Mouse (Mus musculus): ENCODE measurements around the gene Naif1. TPM values are rescaled to one million over a fixed set of nuclear protein-coding genes. Genes with fewer than 3 reads are reported as not detected.
A peak's percentile ranks its signal among the peaks of the same experiment; 100 is the strongest.

Gene Naif1
- polyA plus RNA-seq, 1 experiment, result 4.4 TPM

DNA sequence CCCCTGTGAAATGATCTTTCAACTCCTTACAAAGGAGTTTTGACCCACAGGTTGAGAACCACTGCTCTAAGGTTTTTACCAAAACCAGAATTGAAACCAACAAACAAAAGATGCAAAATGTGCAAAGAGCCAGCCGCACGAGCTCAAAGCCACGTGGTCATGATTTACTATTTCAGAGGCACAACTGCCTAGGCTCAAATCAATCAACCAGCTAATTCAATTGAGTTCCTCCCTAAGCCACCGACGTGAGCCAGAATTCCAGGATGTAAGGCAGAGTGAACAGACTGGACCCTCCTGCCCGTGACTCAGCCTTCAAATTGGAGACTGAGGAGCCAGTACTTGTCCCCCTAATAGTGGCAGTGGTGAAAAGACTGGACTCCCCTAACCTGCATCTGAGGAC lies 11.1 kb upstream of the Naif1 start:
- Histone ChIP-seq H3K4me3 (ENCODE audit: low read depth, low read length) (no peak overlapping the region), H3K4me1 (ENCODE audit: control insufficient read depth, insufficient read depth, insufficient read length, low read length) (peaks cover 36% of the 10 kb centered on the region; the same call in 1 of the 2 replicates), H3K27ac (ENCODE audit: insufficient read depth, low read depth, low read length) (peak overlapping the region; percentile 28; the same call in 1 of the 2 replicates), H3K27me3 (ENCODE audit: control insufficient read depth, insufficient read depth, low read length) (no peaks in the 10 kb centered on the region), H3K36me3 (ENCODE audit: control insufficient read depth, insufficient read depth, low read length) (no peaks in the 10 kb centered on the region; the same call in none of the 2 replicates)
- 26% methylated on average over 6 of the region's 6 CpGs for WGBS
- TF ChIP-seq CTCF (IDR thresholded peaks at IDR 0.05; ENCODE audit: extremely low read depth, insufficient read length, insufficient replicate concordance, low read depth, low read length), result no peak
- TF ChIP-seq POLR2A (IDR thresholded peaks at IDR 0.05; ENCODE audit: low read depth, low read length), result no peak

DNA sequence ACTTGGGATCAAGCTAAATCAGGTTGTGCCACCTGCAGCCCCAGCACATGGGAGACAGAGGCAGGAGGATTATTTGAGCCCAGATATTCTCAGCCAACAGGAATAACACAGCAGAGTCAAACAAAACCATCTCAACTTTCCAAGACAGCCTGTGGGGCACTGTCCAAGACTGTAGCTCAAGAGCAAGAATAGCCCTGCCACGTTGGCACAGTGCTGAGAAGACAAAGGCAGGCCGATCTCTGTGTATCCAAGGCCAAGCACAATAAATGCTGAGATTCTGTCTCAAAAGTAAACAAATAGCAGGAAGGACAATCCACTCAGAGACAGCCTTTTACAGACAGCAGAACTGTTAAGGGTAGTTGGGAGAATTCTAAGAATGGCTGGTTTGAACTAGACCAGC lies 10.1 kb upstream of the Naif1 start:
- Histone ChIP-seq H3K27me3 (ENCODE audit: control insufficient read depth, insufficient read depth, low read length) (no peaks in the 10 kb centered on the region), H3K36me3 (ENCODE audit: control insufficient read depth, insufficient read depth, low read length) (peaks cover 6% of the 10 kb centered on the region), H3K4me3 (ENCODE audit: low read depth, low read length) (no peak overlapping the region), H3K4me1 (ENCODE audit: control insufficient read depth, insufficient read depth, insufficient read length, low read length) (peaks cover 36% of the 10 kb centered on the region; the same call in 1 of the 2 replicates), H3K27ac (ENCODE audit: insufficient read depth, low read depth, low read length) (peak overlapping the region; percentile 83)
- TF ChIP-seq POLR2A (IDR thresholded peaks at IDR 0.05; ENCODE audit: low read depth, low read length) (no peak), CTCF (IDR thresholded peaks at IDR 0.05; ENCODE audit: extremely low read depth, insufficient read length, insufficient replicate concordance, low read depth, low read length) (no peak)
- 11% methylated on average over 2 of the region's 2 CpGs for WGBS

DNA sequence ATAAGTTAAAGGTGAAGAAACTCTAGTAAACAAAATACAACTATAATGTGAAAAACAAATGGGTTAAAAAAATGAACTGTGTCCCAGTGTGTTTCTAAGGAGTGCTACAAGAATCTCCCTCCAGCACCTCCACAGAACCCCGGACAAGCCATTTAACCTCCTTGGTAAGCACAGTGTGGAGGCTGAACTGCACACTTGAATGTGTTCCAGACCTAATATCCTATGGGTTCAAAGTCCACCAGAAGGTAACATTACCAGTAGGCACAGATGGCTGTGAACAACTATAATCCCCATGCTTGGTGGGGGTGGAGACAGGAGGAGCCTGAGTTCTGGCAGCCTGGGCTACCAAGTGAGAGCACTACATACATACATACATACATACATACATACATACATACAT lies 9.6 kb upstream of the Naif1 start:
- Histone ChIP-seq H3K4me3 (ENCODE audit: low read depth, low read length) (no peak overlapping the region), H3K27ac (ENCODE audit: insufficient read depth, low read depth, low read length) (peak overlapping the region; percentile 68), H3K27me3 (ENCODE audit: control insufficient read depth, insufficient read depth, low read length) (no peaks in the 10 kb centered on the region), H3K36me3 (ENCODE audit: control insufficient read depth, insufficient read depth, low read length) (peaks cover 9% of the 10 kb centered on the region), H3K4me1 (ENCODE audit: control insufficient read depth, insufficient read depth, insufficient read length, low read length) (peaks cover 36% of the 10 kb centered on the region; the same call in 1 of the 2 replicates)
- 25% methylated on average over 1 of the region's 1 CpGs for WGBS
- TF ChIP-seq CTCF (IDR thresholded peaks at IDR 0.05; ENCODE audit: extremely low read depth, insufficient read length, insufficient replicate concordance, low read depth, low read length) (no peak), POLR2A (IDR thresholded peaks at IDR 0.05; ENCODE audit: low read depth, low read length) (no peak)

DNA sequence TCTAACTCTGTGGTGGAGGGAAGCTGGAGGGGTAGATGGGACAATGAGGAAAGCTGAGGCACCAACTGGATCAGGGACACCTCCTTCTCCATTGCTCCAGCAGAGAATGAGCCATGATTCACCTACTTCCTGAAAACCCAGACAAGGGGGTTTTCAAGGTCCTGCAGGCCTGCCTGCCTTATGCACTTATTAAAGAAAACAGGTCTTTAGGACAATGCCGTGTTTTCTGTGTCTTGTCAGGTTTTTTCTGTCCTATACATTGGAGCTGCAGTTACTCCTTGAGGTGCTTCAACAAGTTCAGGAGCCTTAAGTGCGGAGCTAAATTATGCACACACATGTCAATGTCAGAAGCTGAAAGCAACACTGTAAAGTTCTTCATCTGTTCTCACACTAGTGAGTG lies 8.7 kb upstream of the Naif1 start:
- WGBS, result 63% methylated on average over 2 of the region's 2 CpGs
- Histone ChIP-seq H3K4me1 (ENCODE audit: control insufficient read depth, insufficient read depth, insufficient read length, low read length) (peaks cover 36% of the 10 kb centered on the region; the same call in 1 of the 2 replicates), H3K27ac (ENCODE audit: insufficient read depth, low read depth, low read length) (peak overlapping the region; percentile 68), H3K36me3 (ENCODE audit: control insufficient read depth, insufficient read depth, low read length) (peaks cover 10% of the 10 kb centered on the region), H3K27me3 (ENCODE audit: control insufficient read depth, insufficient read depth, low read length) (no peaks in the 10 kb centered on the region), H3K4me3 (ENCODE audit: low read depth, low read length) (no peak overlapping the region)
- TF ChIP-seq POLR2A (IDR thresholded peaks at IDR 0.05; ENCODE audit: low read depth, low read length) (no peak), CTCF (IDR thresholded peaks at IDR 0.05; ENCODE audit: extremely low read depth, insufficient read length, insufficient replicate concordance, low read depth, low read length) (no peak)

DNA sequence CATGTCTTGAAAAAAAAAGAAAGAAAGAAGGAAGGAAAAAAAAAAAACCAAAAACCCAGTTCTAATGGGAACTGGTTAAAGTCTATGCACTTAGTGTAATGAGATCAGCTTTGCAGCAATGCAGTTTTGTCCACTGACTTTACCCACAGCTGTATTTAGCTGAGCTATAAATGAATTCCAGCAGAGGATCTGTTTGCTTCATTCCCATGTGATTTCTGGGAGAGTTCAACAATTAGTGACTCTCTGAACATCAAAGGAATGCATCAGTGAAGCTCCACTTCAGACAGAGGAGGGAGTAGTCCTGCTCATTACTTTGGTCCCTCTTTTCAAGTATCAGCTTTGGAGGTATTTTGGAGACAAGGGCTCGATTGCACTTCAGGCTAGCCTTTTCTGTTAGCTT lies 4.7 kb upstream of the Naif1 start:
- 33% methylated on average over 1 of the region's 1 CpGs for WGBS
- no peak overlapping the region for H3K27ac ChIP-seq (ENCODE audit: insufficient read depth, low read depth, low read length)
- no peak overlapping the region for H3K4me3 ChIP-seq (ENCODE audit: low read depth, low read length)
- H3K4me1 ChIP-seq (ENCODE audit: control insufficient read depth, insufficient read depth, insufficient read length, low read length), result peaks cover 26% of the 10 kb centered on the region; the same call in 1 of the 2 replicates
- no peaks in the 10 kb centered on the region for H3K27me3 ChIP-seq (ENCODE audit: control insufficient read depth, insufficient read depth, low read length)
- H3K36me3 ChIP-seq (ENCODE audit: control insufficient read depth, insufficient read depth, low read length), result peaks cover 12% of the 10 kb centered on the region
- TF ChIP-seq CTCF (IDR thresholded peaks at IDR 0.05; ENCODE audit: extremely low read depth, insufficient read length, insufficient replicate concordance, low read depth, low read length), result no peak
- TF ChIP-seq POLR2A (IDR thresholded peaks at IDR 0.05; ENCODE audit: low read depth, low read length), result no peak

DNA sequence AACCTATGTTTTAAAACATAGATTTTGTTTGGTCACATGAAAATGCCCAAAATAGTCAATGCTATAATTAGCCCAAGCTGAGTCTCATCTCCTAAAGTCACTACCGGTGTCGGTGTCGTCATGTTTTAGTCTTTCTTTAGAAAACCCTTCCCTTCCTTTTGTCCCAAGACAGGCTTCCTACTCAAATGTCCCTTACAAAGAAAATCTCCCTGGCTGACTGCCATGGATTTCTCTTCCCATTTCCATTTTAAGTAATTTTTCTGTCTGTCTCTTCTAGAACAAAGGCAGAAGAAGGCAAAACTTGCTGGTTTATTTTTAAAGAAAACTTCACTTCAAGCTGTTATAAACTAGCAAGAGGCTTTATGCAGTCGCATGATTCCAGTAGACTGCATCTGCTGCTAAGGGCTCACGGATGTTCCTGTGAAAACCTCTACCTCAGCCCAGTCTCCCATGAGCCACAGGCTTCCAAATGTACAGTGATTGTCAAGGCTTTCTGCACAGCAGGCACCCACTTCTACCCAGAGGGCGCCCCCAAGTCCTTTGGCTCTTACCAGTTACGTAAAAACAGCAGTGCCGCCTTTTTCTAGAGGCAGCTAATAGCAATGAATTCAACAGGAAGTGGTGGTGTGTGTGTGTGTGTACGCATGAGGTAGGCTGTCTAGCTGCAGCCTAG lies 2.9 kb upstream of the Naif1 start:
- Histone ChIP-seq H3K27ac (ENCODE audit: insufficient read depth, low read depth, low read length) (peak overlapping the region; percentile 79), H3K4me3 (ENCODE audit: low read depth, low read length) (peak overlapping the region; percentile 11; the same call in 1 of the 2 replicates), H3K4me1 (ENCODE audit: control insufficient read depth, insufficient read depth, insufficient read length, low read length) (peaks cover 14% of the 10 kb centered on the region), H3K27me3 (ENCODE audit: control insufficient read depth, insufficient read depth, low read length) (no peaks in the 10 kb centered on the region), H3K36me3 (ENCODE audit: control insufficient read depth, insufficient read depth, low read length) (peaks cover 12% of the 10 kb centered on the region)
- WGBS, result 29% methylated on average over 9 of the region's 9 CpGs
- TF ChIP-seq CTCF (IDR thresholded peaks at IDR 0.05; ENCODE audit: extremely low read depth, insufficient read length, insufficient replicate concordance, low read depth, low read length) (peak; percentile 12; the same call in 1 of the 2 replicates), POLR2A (IDR thresholded peaks at IDR 0.05; ENCODE audit: low read depth, low read length) (no peak)

DNA sequence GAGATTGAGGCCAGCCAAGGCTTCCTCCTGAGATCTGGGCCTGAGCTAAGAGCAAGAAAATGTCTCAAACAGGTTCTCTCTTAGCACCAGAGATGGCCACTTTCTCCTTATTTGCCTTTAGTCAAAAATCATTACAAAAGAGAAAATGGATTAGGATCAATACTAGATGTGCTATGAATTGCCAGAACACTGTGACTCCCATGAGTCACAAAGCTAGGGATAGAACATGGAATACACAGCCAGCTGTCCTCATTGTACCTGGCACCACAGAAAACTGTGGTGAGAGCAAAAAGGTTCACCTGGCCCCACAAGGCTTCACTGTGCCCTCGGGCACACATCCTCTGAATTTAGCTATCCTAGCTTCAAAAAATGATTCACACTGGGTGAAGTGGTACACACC lies 1.8 kb upstream of the Naif1 start:
- 31% methylated on average over 1 of the region's 1 CpGs for WGBS
- Histone ChIP-seq H3K4me1 (ENCODE audit: control insufficient read depth, insufficient read depth, insufficient read length, low read length) (peaks cover 17% of the 10 kb centered on the region), H3K4me3 (ENCODE audit: low read depth, low read length) (no peak overlapping the region), H3K36me3 (ENCODE audit: control insufficient read depth, insufficient read depth, low read length) (peaks cover 12% of the 10 kb centered on the region), H3K27ac (ENCODE audit: insufficient read depth, low read depth, low read length) (peak overlapping the region; percentile 33; the same call in 1 of the 2 replicates), H3K27me3 (ENCODE audit: control insufficient read depth, insufficient read depth, low read length) (no peaks in the 10 kb centered on the region)
- TF ChIP-seq POLR2A (IDR thresholded peaks at IDR 0.05; ENCODE audit: low read depth, low read length) (no peak), CTCF (IDR thresholded peaks at IDR 0.05; ENCODE audit: extremely low read depth, insufficient read length, insufficient replicate concordance, low read depth, low read length) (no peak)

All from small intestine, adult 2 months (tissue).